Mouse (Mus musculus): ENCODE results near the gene Tom1l2. TPM values are rescaled to one million over a fixed set of nuclear protein-coding genes. Genes with fewer than 3 reads are reported as not detected.

Tom1l2 gene
- polyA plus RNA-seq, 1 experiment from 2014 or later, result 3.6 TPM

DNA sequence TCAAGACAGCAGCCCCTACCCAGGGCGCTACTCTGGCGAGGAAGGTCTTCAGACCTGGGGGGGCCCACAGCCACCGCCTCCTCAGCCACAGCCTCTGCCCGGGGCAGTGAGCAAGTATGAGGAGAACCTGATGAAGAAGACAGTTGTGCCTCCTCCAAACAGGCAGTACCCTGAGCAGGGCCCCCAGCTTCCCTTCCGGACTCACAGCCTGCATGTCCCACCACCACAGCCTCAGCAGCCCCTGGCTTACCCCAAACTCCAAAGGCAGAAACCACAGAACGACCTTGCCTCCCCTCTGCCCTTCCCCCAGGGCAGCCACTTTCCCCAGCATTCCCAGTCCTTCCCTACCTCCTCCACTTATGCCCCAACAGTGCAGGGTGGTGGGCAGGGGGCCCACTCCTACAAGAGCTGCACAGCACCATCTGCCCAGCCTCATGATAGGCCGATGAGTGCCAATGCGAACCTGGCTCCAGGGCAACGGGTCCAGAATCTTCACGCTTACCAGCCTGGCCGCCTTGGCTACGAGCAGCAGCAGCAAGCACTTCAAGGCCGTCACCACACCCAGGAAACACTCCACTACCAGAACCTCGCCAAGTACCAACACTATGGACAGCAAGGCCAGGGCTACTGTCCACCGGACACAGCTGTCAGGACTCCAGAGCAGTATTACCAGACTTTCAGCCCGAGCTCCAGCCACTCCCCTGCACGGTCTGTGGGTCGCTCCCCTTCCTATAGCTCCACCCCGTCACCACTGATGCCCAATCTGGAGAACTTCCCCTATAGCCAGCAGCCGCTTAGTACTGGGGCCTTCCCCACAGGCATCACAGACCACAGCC lies 167.1 kb downstream of the Tom1l2 start:
- DNase-seq (peak; percentile 63), ATAC-seq (peak; percentile 54)
- H3K9ac ChIP-seq (replicated peaks), result 0 out of 2 replicates have a peak overlapping the region, but pooled peaks have one; percentile 5
- H3K4me1 ChIP-seq (ENCODE audit: insufficient read depth), result peaks cover 19% of the 10 kb centered on the region
- no peaks in the 10 kb centered on the region for H3K27me3 ChIP-seq (ENCODE audit: insufficient read depth, low read length)
- peaks cover 27% of the 10 kb centered on the region for H3K36me3 ChIP-seq (replicated peaks; ENCODE audit: insufficient read depth, low read length)
- H3K9me3 ChIP-seq (ENCODE audit: low read length), result no peaks in the 10 kb centered on the region
- WGBS (ENCODE audit: insufficient replicate concordance), result 47% methylated on average over 20 of the region's 20 CpGs
- H3K27ac ChIP-seq (ENCODE audit: low read depth), result no peak overlapping the region
- no peak overlapping the region for H3K4me3 ChIP-seq (ENCODE audit: low read depth, low read length)
- no peak for TF ChIP-seq EP300 (IDR thresholded peaks at IDR 0.05; ENCODE audit: low read depth)
- no peak for TF ChIP-seq CTCF (IDR thresholded peaks at IDR 0.05; ENCODE audit: low read depth)
- H3K4me2 ChIP-seq (ENCODE audit: low read depth, low read length), result peak overlapping the region; percentile 46

DNA sequence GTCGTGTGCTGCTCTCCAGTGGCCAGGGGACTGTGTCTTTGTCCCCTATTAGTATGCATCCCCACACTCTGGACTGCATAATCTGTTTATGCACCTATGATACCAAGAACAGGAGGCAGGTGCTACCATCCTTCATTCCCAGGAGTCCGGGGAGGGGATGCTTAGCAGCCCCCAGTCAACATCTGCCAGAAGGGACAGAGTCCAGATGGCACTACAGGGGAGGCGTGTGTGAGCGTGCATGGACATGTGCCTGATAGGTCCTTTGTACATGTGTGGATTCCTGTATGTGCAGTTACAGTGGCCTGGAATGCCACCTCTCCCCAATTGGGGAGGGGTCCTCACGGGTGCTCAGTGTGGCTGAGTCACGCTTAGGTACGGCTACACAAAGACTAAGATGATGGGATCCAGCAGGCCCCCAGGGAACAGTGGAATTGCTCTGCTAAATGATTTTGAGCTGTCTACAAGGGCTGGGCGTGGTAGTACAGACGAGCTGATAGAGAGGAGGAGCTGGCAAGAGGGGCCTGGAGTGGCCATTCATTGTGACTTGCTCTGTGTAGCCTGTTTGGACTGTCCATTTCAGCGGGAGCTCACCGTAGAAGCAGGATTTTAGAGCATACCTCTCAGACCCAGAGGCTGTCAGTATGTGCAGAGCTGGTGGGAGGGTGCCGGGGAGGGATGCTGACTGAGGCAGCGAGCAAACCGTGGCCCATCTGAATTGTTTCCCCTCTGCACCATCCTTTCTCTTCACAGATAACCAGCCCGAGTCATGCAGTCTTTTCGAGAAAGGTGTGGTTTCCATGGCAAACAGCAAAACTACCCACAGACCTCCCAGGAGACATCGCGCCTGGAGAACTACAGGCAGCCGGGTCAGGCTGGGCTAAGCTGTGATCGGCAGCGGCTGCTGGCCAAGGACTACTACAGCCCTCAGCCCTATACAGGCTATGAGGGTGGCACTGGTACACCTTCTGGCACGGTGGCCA lies 168.1 kb downstream of the Tom1l2 start:
- H3K9me3 ChIP-seq (ENCODE audit: low read length), result no peaks in the 10 kb centered on the region
- peak overlapping the region; percentile 46; the same call in 1 of the 2 replicates for H3K4me2 ChIP-seq (ENCODE audit: low read depth, low read length)
- peaks cover 19% of the 10 kb centered on the region for H3K4me1 ChIP-seq (ENCODE audit: insufficient read depth)
- H3K4me3 ChIP-seq (ENCODE audit: low read depth, low read length), result no peak overlapping the region
- no peak for ATAC-seq
- no peak for TF ChIP-seq CTCF (IDR thresholded peaks at IDR 0.05; ENCODE audit: low read depth)
- TF ChIP-seq EP300 (IDR thresholded peaks at IDR 0.05; ENCODE audit: low read depth), result no peak
- 43% methylated on average over 21 of the region's 22 CpGs for WGBS (ENCODE audit: insufficient replicate concordance)
- no peaks in the 10 kb centered on the region for H3K27me3 ChIP-seq (ENCODE audit: insufficient read depth, low read length)
- no peak for DNase-seq
- H3K9ac ChIP-seq (replicated peaks), result no peak overlapping the region
- no peak overlapping the region for H3K27ac ChIP-seq (ENCODE audit: low read depth)
- peaks cover 25% of the 10 kb centered on the region for H3K36me3 ChIP-seq (replicated peaks; ENCODE audit: insufficient read depth, low read length)

- ATAC-seq, result no peak
- no peak overlapping the region for H3K27ac ChIP-seq (ENCODE audit: low read depth)
- H3K9me3 ChIP-seq (ENCODE audit: low read length), result no peaks in the 10 kb centered on the region
- peaks cover 27% of the 10 kb centered on the region for H3K4me1 ChIP-seq (ENCODE audit: insufficient read depth)
- no peak overlapping the region for H3K4me3 ChIP-seq (ENCODE audit: low read depth, low read length)
- no peak for TF ChIP-seq CTCF (IDR thresholded peaks at IDR 0.05; ENCODE audit: low read depth)
- TF ChIP-seq EP300 (IDR thresholded peaks at IDR 0.05; ENCODE audit: low read depth), result no peak
- H3K36me3 ChIP-seq (replicated peaks; ENCODE audit: insufficient read depth, low read length), result peaks cover 12% of the 10 kb centered on the region
- no peak overlapping the region for H3K4me2 ChIP-seq (ENCODE audit: low read depth, low read length)
- H3K27me3 ChIP-seq (ENCODE audit: insufficient read depth, low read length), result no peaks in the 10 kb centered on the region
- H3K9ac ChIP-seq (replicated peaks), result no peak overlapping the region
- 69% methylated on average over 2 of the region's 2 CpGs for WGBS (ENCODE audit: insufficient replicate concordance)
- DNase-seq, result no peak
These were observed 170.0 kb downstream of the Tom1l2 start for GRCm38 (mm10) chr11:60182741-60183140.

DNA sequence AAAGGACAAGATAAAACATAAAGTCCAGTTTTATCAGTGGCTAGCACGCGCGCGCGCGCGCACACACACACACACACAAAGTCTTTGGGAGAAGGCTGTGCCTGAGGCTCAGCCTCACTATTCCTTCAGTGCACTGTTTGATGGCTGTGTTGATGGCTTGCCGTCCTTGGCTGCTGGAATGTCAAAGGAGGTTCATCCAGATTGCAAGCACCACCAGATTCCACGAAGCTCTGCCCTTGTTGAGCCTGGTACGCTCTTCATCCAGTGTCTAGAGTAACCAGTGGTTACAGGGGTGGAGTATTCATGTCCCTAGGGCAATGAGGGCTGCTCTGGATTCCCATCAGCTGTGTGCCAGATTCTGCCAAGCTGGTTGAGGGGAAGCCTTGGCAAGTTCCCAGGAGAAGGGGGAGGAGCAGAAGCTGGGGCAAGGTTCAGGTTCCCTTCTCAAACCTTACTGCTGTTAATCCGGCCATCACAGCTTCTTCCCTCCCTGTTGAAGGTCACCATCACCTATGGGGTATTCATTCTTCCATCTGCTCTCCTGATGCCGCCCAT lies 170.5 kb downstream of the Tom1l2 start:
- H3K27me3 ChIP-seq (ENCODE audit: insufficient read depth, low read length), result no peaks in the 10 kb centered on the region
- H3K4me1 ChIP-seq (ENCODE audit: insufficient read depth), result peaks cover 32% of the 10 kb centered on the region
- H3K36me3 ChIP-seq (replicated peaks; ENCODE audit: insufficient read depth, low read length), result peaks cover 8% of the 10 kb centered on the region
- H3K4me3 ChIP-seq (ENCODE audit: low read depth, low read length), result no peak overlapping the region
- WGBS (ENCODE audit: insufficient replicate concordance), result 75% methylated on average over 12 of the region's 12 CpGs
- no peak overlapping the region for H3K27ac ChIP-seq (ENCODE audit: low read depth)
- TF ChIP-seq CTCF (IDR thresholded peaks at IDR 0.05; ENCODE audit: low read depth) (no peak), EP300 (IDR thresholded peaks at IDR 0.05; ENCODE audit: low read depth) (no peak)
- H3K4me2 ChIP-seq (ENCODE audit: low read depth, low read length), result no peak overlapping the region
- H3K9me3 ChIP-seq (ENCODE audit: low read length), result no peaks in the 10 kb centered on the region
- H3K9ac ChIP-seq (replicated peaks), result no peak overlapping the region
- no peak for DNase-seq
- ATAC-seq, result no peak

DNA sequence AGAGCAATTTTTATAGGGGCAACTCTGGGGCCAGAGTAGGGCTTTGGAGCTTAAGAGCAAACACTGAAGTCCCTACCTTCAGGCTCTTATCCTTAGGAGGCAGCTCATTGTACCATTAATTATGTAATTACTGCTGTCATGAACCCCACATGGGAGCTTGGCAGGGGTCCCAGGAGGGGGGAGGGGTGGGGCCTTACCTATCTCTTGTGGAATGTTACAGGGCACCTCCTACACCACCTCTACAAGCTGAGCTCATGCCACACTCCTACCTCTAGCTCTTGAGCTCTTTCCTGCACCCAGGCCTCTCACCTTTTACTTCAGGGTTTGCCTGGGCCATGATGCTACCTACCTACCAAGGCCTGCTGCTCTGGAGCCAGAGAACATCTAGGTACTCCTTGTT lies 174.2 kb downstream of the Tom1l2 start:
- ATAC-seq (no peak), DNase-seq (peak; percentile 53)
- Histone ChIP-seq H3K4me1 (ENCODE audit: insufficient read depth) (peaks cover 41% of the 10 kb centered on the region), H3K27me3 (ENCODE audit: insufficient read depth, low read length) (no peaks in the 10 kb centered on the region), H3K9me3 (ENCODE audit: low read length) (no peaks in the 10 kb centered on the region), H3K4me3 (ENCODE audit: low read depth, low read length) (no peak overlapping the region), H3K4me2 (ENCODE audit: low read depth, low read length) (no peak overlapping the region), H3K9ac (replicated peaks) (no peak overlapping the region), H3K36me3 (replicated peaks; ENCODE audit: insufficient read depth, low read length) (no peaks in the 10 kb centered on the region; the same call in 1 of the 2 replicates), H3K27ac (ENCODE audit: low read depth) (no peak overlapping the region)
- TF ChIP-seq CTCF (IDR thresholded peaks at IDR 0.05; ENCODE audit: low read depth), result no peak

DNA sequence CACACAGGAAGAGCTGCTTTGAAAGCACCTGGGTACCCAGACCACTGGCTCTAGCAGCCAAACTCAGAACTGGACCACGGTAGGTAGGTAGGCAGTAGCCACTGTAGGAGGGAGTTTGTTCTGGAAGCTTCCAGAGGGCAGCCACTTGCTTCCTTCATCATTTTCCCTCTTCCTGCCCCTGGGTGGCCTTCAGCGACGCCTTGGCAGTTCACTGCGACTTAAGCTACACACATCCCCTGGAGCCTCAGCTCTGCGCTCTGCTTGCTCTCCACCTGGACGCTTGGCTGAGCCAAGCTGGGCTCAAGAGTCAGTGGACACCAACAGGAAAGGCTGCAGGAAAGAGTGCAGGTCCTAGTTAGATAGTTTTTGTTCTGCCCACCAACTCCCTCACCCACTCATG lies 174.7 kb downstream of the Tom1l2 start:
- peaks cover 41% of the 10 kb centered on the region for H3K4me1 ChIP-seq (ENCODE audit: insufficient read depth)
- H3K27ac ChIP-seq (ENCODE audit: low read depth), result no peak overlapping the region
- DNase-seq, result no peak
- no peak for TF ChIP-seq CTCF (IDR thresholded peaks at IDR 0.05; ENCODE audit: low read depth)
- TF ChIP-seq EP300 (IDR thresholded peaks at IDR 0.05; ENCODE audit: low read depth), result no peak
- no peak overlapping the region for H3K4me2 ChIP-seq (ENCODE audit: low read depth, low read length)
- H3K9me3 ChIP-seq (ENCODE audit: low read length), result no peaks in the 10 kb centered on the region
- H3K9ac ChIP-seq (replicated peaks), result no peak overlapping the region
- ATAC-seq, result no peak
- no peak overlapping the region for H3K4me3 ChIP-seq (ENCODE audit: low read depth, low read length)
- 78% methylated on average over 6 of the region's 6 CpGs for WGBS (ENCODE audit: insufficient replicate concordance)
- H3K36me3 ChIP-seq (replicated peaks; ENCODE audit: insufficient read depth, low read length), result no peaks in the 10 kb centered on the region; the same call in 1 of the 2 replicates
- no peaks in the 10 kb centered on the region for H3K27me3 ChIP-seq (ENCODE audit: insufficient read depth, low read length)
